Mouse (Mus musculus) brain, embryonic 14.5 days (tissue): ENCODE results near the gene Mfng.

Experiments used
- CTCF ChIP-seq: fragments of 200-500 bp; IDR thresholded peaks from 2 replicates; pipeline ENCODE4 v1.5.1; 2012; ENCODE audit warnings: inconsistent platforms, mild to moderate bottlenecking, moderate library complexity, borderline replicate concordance; ENCODE audit not compliant: insufficient read depth, insufficient read length; ENCODE audit errors: extremely low read depth
- POLR2A ChIP-seq: fragments of 200-500 bp; IDR thresholded peaks from 2 replicates; pipeline ENCODE4 v1.6.1; 2012; ENCODE audit warnings: mild to moderate bottlenecking, inconsistent platforms, borderline replicate concordance; ENCODE audit not compliant: poor library complexity, insufficient read depth, insufficient read length, severe bottlenecking; ENCODE audit errors: extremely low read depth

GRCm38 (mm10) chr15:78816074-78816391 is 42.8 kb upstream of the Mfng start:
- TF ChIP-seq POLR2A (no peak), CTCF (no peak)
